Mouse (Mus musculus): Measurements from ENCODE around the gene Ghdc. TPM values are rescaled to one million over a fixed set of nuclear protein-coding genes. Genes with fewer than 3 reads are reported as not detected.

The Ghdc gene
- polyA plus RNA-seq, 1 experiment = 4.4 TPM

GRCm38 (mm10) chr11:100718462-100718861, 52.3 kb downstream of the Ghdc start:
- no peak for TF ChIP-seq GATA1 (IDR thresholded peaks at IDR 0.05; ENCODE audit: low read length)

- TF ChIP-seq GATA1 (IDR thresholded peaks at IDR 0.05; ENCODE audit: low read length) = no peak
Observed at GRCm38 (mm10) chr11:100716649-100717048, 54.1 kb downstream of the Ghdc start.

Other genes starting within 250 kb of the Ghdc start
- 24.4 and 80.2 TPM in 2 replicates for gene Acly, start 243.0 kb downstream of the Ghdc start, polyA plus RNA-seq (2012)
- 0.03 TPM in 1 of 2 replicates, not detected in the other for gene Ttc25, start 225.3 kb downstream of the Ghdc start, polyA plus RNA-seq (2012)
- 2.9 and 3.7 TPM in 2 replicates for gene Cnp, start 196.1 kb downstream of the Ghdc start, polyA plus RNA-seq (2012)
- 52.6 and 60.7 TPM in 2 replicates for gene Nkiras2, start 151.7 kb downstream of the Ghdc start, polyA plus RNA-seq (2012)
- gene Dnajc7, start 150.8 kb downstream of the Ghdc start, polyA plus RNA-seq (2012) = 96.0 and 111 TPM in 2 replicates
- not detected in 2 replicates for gene Zfp385c, start 78.5 kb downstream of the Ghdc start, polyA plus RNA-seq (2012)
- gene Dhx58, start 66.7 kb downstream of the Ghdc start, polyA plus RNA-seq (2012) = 1.2 and 2.4 TPM in 2 replicates
- gene Kat2a, start 58.5 kb downstream of the Ghdc start, polyA plus RNA-seq (2012) = 87.0 and 106 TPM in 2 replicates
- 0.26 and 0.37 TPM in 2 replicates for gene Hspb9, start 57.1 kb downstream of the Ghdc start, polyA plus RNA-seq (2012)
- gene Rab5c, start 32.7 kb downstream of the Ghdc start, polyA plus RNA-seq (2012) = 345 and 399 TPM in 2 replicates
- 0.02 TPM in 1 of 2 replicates, not detected in the other for gene Kcnh4, start 11.0 kb downstream of the Ghdc start, polyA plus RNA-seq (2012)
- not detected in 2 replicates for gene Hcrt, start 8.0 kb downstream of the Ghdc start, polyA plus RNA-seq (2012)
- 31.6 and 31.7 TPM in 2 replicates for gene Stat5b, start 79.8 kb upstream of the Ghdc start, polyA plus RNA-seq (2012)
- gene Stat5a, start 88.4 kb upstream of the Ghdc start, polyA plus RNA-seq (2012) = 23.3 and 27.0 TPM in 2 replicates
- gene Stat3, start 168.6 kb upstream of the Ghdc start, polyA plus RNA-seq (2012) = 10.6 and 22.4 TPM in 2 replicates
- gene Cavin1, start 199.9 kb upstream of the Ghdc start, polyA plus RNA-seq (2012) = 0.93 and 1.4 TPM in 2 replicates
- gene Atp6v0a1, start 238.5 kb upstream of the Ghdc start, polyA plus RNA-seq (2012) = 50.3 and 55.2 TPM in 2 replicates